Mouse (Mus musculus): Measurements from ENCODE around the gene Fcgr1.
"Not testable (repeated sequence)": the region's sequence is repeated elsewhere in the genome, so short reads cannot be mapped to it uniquely, and the experiment has no call there.

- not testable (repeated sequence) for TF ChIP-seq POLR2A, CTCF (IDR thresholded peaks at IDR 0.05; ENCODE audit: insufficient read depth, low read depth, low read length)
These were observed 3.0 kb downstream of the Fcgr1 start for GRCm38 (mm10) chr3:96290727-96291126.

Measured in olfactory bulb, adult 2 months (tissue).